Mouse (Mus musculus): ENCODE measurements around the gene Dand5. TPM values are rescaled to one million over a fixed set of nuclear protein-coding genes. Genes with fewer than 3 reads are reported as not detected.
A peak's percentile ranks its signal among the peaks of the same experiment; 100 is the strongest.

The Dand5 gene
- polyA plus RNA-seq, 1 experiment from 2014 or later: 6.0 TPM

DNA sequence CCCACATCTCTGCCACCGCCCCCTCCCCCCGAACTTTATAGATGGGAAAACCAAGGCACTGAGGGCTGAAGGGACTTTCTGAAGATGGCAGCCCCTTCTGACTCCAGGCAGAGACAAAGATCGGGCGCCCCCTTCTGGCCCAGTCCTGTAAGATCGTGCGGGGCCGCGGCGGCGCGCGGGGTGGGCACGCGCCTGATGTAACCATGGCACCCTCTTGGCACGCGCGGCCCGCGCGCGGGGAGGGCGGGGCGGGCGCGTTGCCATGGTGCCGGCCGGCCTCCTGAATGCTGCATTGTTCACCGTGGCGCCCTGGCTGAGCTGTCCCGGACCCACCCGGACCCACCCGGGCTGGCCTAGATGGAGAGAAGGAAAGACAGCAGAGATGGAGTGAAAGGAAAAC lies 11.7 kb downstream of the Dand5 start:
- 1% methylated on average over 32 of the region's 32 CpGs for WGBS
- H3K36me3 ChIP-seq (ENCODE audit: control insufficient read depth, insufficient read depth, low read length): no peaks in the 10 kb centered on the region
- peak overlapping the region; percentile 41 for H3K4me3 ChIP-seq (replicated peaks; ENCODE audit: low read length)
- peaks cover 10% of the 10 kb centered on the region; the same call in 1 of the 2 replicates for H3K4me1 ChIP-seq (ENCODE audit: control insufficient read depth, insufficient read depth, low read length)
- H3K9ac ChIP-seq (ENCODE audit: low read length): peak overlapping the region; percentile 52; the same call in 1 of the 2 replicates
- H3K4me2 ChIP-seq (ENCODE audit: low read depth, low read length): peak overlapping the region; percentile 72
- ATAC-seq (ENCODE audit: insufficient read depth, low FRiP score): peak; percentile 88
- H3K27ac ChIP-seq (ENCODE audit: low read length): 0 out of 2 replicates have a peak overlapping the region, but pooled peaks have one; percentile 38
- H3K27me3 ChIP-seq (ENCODE audit: control insufficient read depth, insufficient read depth, low read length): peaks cover 6% of the 10 kb centered on the region
- H3K9me3 ChIP-seq (replicated peaks; ENCODE audit: control insufficient read depth, low read length): 0 out of 2 replicates have a peak, but pooled peaks cover 2% of the 10 kb centered on the region

DNA sequence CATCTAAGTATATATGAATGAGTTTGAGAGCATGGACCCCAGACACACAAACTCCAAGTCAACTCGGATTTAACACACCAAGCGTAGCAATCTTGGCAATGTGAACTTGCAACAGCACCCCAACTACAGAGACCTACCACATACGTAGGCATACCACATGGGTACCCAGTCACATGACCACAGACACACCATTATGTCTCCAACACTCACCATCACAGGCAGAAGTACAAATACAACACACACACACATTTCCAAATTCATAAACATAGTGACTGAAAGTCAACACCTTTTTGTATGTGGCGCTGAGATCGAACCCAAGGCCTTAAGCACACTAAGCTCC lies 12.7 kb downstream of the Dand5 start:
- H3K9me3 ChIP-seq (replicated peaks; ENCODE audit: control insufficient read depth, low read length): 0 out of 2 replicates have a peak, but pooled peaks cover 4% of the 10 kb centered on the region
- H3K36me3 ChIP-seq (ENCODE audit: control insufficient read depth, insufficient read depth, low read length): no peaks in the 10 kb centered on the region
- no peak overlapping the region for H3K27ac ChIP-seq (ENCODE audit: low read length)
- H3K4me1 ChIP-seq (ENCODE audit: control insufficient read depth, insufficient read depth, low read length): peaks cover 5% of the 10 kb centered on the region; the same call in 1 of the 2 replicates
- 78% methylated on average over 5 of the region's 5 CpGs for WGBS
- no peak overlapping the region for H3K4me3 ChIP-seq (replicated peaks; ENCODE audit: low read length)
- no peak overlapping the region for H3K4me2 ChIP-seq (ENCODE audit: low read depth, low read length)
- no peak for ATAC-seq (ENCODE audit: insufficient read depth, low FRiP score)
- H3K27me3 ChIP-seq (ENCODE audit: control insufficient read depth, insufficient read depth, low read length): peaks cover 6% of the 10 kb centered on the region
- no peak overlapping the region for H3K9ac ChIP-seq (ENCODE audit: low read length)

DNA sequence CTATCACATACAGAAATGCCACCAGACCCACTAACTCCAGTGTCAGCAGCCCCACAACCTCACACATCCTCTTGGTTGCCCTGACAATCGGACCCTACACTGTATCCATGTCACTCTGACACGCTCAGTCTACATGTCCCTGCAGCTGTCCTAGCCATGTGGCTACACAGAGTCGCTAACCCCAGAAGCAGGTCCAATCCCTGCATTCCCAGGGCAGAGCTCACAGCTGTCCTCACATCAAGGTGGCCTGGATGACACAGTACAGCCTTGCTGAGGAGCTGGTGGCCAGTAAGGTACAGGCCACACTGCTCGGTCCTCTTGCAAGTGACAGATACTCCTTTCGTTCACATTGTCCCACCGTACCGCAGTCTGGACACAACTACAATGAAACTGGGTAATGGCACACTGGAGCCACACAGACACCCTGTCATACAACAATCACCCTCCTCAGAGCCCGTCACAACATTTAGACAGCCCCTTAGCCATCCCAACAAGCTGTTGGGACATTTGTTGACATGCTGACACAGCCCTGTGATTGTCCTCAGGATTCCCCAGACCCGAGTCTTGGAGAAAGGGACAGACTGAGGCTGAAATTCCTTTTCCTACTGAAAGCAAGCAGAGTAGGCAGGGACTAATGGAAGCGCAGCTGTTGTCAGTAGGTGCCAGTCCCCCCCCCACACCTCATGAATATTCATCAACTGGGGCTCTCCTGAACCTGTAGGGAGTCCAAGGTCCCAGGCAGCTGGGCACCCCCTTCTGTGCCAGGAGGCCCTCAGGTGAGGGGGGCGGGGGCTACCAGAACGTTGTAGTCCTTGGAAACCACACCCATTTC lies 13.3 kb downstream of the Dand5 start:
- Histone ChIP-seq H3K27me3 (ENCODE audit: control insufficient read depth, insufficient read depth, low read length) (peaks cover 6% of the 10 kb centered on the region), H3K36me3 (ENCODE audit: control insufficient read depth, insufficient read depth, low read length) (no peaks in the 10 kb centered on the region), H3K4me2 (ENCODE audit: low read depth, low read length) (no peak overlapping the region), H3K9me3 (replicated peaks; ENCODE audit: control insufficient read depth, low read length) (0 out of 2 replicates have a peak, but pooled peaks cover 4% of the 10 kb centered on the region), H3K4me1 (ENCODE audit: control insufficient read depth, insufficient read depth, low read length) (peaks cover 5% of the 10 kb centered on the region; the same call in 1 of the 2 replicates), H3K4me3 (replicated peaks; ENCODE audit: low read length) (no peak overlapping the region), H3K9ac (ENCODE audit: low read length) (no peak overlapping the region), H3K27ac (ENCODE audit: low read length) (no peak overlapping the region)
- ATAC-seq (ENCODE audit: insufficient read depth, low FRiP score): no peak
- 66% methylated on average over 12 of the region's 12 CpGs for WGBS

DNA sequence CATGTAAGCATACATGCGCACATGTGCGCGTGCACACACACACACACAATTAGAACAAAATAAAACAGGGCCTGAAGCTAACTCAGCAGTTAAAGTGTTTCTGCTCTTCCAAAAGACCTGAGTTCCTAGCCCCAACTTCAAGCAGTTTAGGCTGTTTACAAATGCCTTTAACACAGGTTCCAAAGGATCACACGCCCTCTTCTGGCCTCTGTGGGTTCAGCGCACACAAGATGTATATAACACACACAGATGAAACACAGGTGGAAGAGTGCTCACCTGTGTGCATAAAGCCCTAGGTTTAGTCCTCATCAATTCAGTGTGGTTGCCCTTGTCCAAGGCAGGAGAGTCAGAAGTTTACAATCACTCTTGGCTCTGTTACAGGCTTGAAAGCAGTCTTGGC lies 16.6 kb downstream of the Dand5 start:
- no peak overlapping the region for H3K27ac ChIP-seq (ENCODE audit: low read length)
- no peak overlapping the region for H3K4me3 ChIP-seq (replicated peaks; ENCODE audit: low read length)
- no peak overlapping the region for H3K9ac ChIP-seq (ENCODE audit: low read length)
- WGBS: 93% methylated on average over 5 of the region's 5 CpGs
- 0 out of 2 replicates have a peak, but pooled peaks cover 4% of the 10 kb centered on the region for H3K9me3 ChIP-seq (replicated peaks; ENCODE audit: control insufficient read depth, low read length)
- no peak for ATAC-seq (ENCODE audit: insufficient read depth, low FRiP score)
- no peaks in the 10 kb centered on the region for H3K27me3 ChIP-seq (ENCODE audit: control insufficient read depth, insufficient read depth, low read length)
- no peaks in the 10 kb centered on the region for H3K36me3 ChIP-seq (ENCODE audit: control insufficient read depth, insufficient read depth, low read length)
- peaks cover 4% of the 10 kb centered on the region; the same call in 1 of the 2 replicates for H3K4me1 ChIP-seq (ENCODE audit: control insufficient read depth, insufficient read depth, low read length)
- H3K4me2 ChIP-seq (ENCODE audit: low read depth, low read length): no peak overlapping the region

GRCm38 (mm10) chr8:84799999-84800831 lies 22.4 kb downstream of the Dand5 start, which contains the start of gene Nfix:
TSS of gene Nfix (minus strand) at chr8:84800344.
- Histone ChIP-seq H3K4me1 (ENCODE audit: control insufficient read depth, insufficient read depth, low read length) (peaks cover 22% of the 10 kb centered on the region), H3K27me3 (ENCODE audit: control insufficient read depth, insufficient read depth, low read length) (no peaks in the 10 kb centered on the region), H3K4me3 (replicated peaks; ENCODE audit: low read length) (peak within 1 kb of the TSS; percentile 82), H3K9me3 (replicated peaks; ENCODE audit: control insufficient read depth, low read length) (no peaks in the 10 kb centered on the region), H3K4me2 (ENCODE audit: low read depth, low read length) (peak within 1 kb of the TSS; percentile 89), H3K36me3 (ENCODE audit: control insufficient read depth, insufficient read depth, low read length) (no peaks in the 10 kb centered on the region), H3K9ac (ENCODE audit: low read length) (peak within 1 kb of the TSS; percentile 100), H3K27ac (ENCODE audit: low read length) (peak within 1 kb of the TSS; percentile 91)
- peak; percentile 63 for ATAC-seq (ENCODE audit: insufficient read depth, low FRiP score)
- WGBS: 2% methylated on average over 65 of the region's 125 CpGs

DNA sequence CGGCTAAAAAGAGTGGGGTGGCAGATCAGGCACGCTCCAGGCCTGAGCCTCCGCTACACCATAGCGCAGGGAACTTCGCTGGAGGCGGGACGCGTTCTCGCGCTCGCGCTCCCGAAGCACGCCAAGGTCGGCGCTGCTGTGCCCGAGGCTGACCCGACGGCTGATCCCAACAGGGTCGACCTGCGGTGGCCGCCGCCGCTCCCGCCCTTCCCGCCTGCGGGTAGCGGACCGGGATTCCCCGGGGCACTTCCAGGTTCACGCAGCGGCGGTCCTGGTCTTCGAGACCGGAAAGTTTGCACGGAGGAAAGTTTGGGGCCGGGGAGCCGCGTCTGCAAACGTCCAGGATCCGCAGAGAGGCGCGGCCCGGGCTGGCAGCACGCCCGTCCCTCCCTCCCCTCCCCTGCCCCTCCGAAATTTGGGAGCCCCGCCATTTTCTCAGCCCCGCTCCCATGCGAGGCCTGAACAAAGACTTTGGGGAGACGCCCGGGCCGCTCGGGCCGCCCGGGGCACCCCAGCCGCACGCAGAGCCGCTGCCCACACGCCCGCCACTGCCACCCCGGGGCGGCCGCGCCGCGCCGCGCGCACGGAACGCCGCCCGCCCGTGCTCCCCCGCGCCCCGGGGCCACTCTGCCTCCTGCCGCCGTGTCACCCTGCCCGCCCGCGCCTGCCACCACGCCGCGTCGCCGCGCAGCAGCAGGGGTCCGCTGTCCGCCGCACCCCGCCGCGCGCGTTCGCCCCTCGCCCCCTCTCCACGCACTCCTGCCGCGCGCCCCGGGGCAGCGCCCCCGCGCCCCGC lies 23.3 kb downstream of the Dand5 start:
- WGBS: under 1% methylated on average over 103 of the region's 108 CpGs
- peaks cover 30% of the 10 kb centered on the region for H3K4me1 ChIP-seq (ENCODE audit: control insufficient read depth, insufficient read depth, low read length)
- H3K27me3 ChIP-seq (ENCODE audit: control insufficient read depth, insufficient read depth, low read length): no peaks in the 10 kb centered on the region

GRCm38 (mm10) chr8:84798446-84799135 lies 24.0 kb downstream of the Dand5 start:
- Histone ChIP-seq H3K36me3 (ENCODE audit: control insufficient read depth, insufficient read depth, low read length) (no peaks in the 10 kb centered on the region), H3K27ac (ENCODE audit: low read length) (peak overlapping the region; percentile 91; the same call in 1 of the 2 replicates), H3K4me2 (ENCODE audit: low read depth, low read length) (peak overlapping the region; percentile 89), H3K27me3 (ENCODE audit: control insufficient read depth, insufficient read depth, low read length) (no peaks in the 10 kb centered on the region), H3K4me3 (replicated peaks; ENCODE audit: low read length) (peak overlapping the region; percentile 82), H3K4me1 (ENCODE audit: control insufficient read depth, insufficient read depth, low read length) (peaks cover 36% of the 10 kb centered on the region), H3K9ac (ENCODE audit: low read length) (peak overlapping the region; percentile 100), H3K9me3 (replicated peaks; ENCODE audit: control insufficient read depth, low read length) (no peaks in the 10 kb centered on the region)
- no peak for ATAC-seq (ENCODE audit: insufficient read depth, low FRiP score)
- 65% methylated on average over 10 of the region's 10 CpGs for WGBS

More for the DNA sequence above, 23.3 kb downstream of the Dand5 start:
- Histone ChIP-seq H3K9ac (ENCODE audit: low read length) (peak overlapping the region; percentile 100), H3K9me3 (replicated peaks; ENCODE audit: control insufficient read depth, low read length) (no peaks in the 10 kb centered on the region), H3K36me3 (ENCODE audit: control insufficient read depth, insufficient read depth, low read length) (no peaks in the 10 kb centered on the region), H3K4me3 (replicated peaks; ENCODE audit: low read length) (peak overlapping the region; percentile 82), H3K4me2 (ENCODE audit: low read depth, low read length) (peak overlapping the region; percentile 89), H3K27ac (ENCODE audit: low read length) (peak overlapping the region; percentile 91)
- peak; percentile 23; the same call in 1 of the 2 replicates for ATAC-seq (ENCODE audit: insufficient read depth, low FRiP score)

DNA sequence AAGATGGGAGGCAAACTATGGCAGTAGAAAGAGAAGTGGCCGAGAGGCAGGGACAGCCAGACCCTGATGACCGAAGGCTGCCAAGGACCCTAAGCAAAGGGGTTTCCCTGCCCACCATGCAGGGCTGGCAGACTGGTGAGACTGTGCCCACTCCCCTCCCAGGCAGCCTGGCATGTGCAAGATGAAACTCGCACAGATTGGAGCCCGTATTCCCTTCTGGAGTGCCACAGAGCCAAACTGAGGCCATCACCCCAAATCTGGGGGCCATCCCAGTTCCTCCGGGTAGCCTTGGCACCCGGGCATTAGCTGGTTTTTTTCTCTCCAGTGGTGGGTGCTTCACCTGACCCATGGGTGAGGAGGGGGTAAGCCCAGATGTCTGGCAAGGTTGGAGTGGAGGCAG lies 24.7 kb downstream of the Dand5 start:
- Histone ChIP-seq H3K27ac (ENCODE audit: low read length) (no peak overlapping the region), H3K36me3 (ENCODE audit: control insufficient read depth, insufficient read depth, low read length) (no peaks in the 10 kb centered on the region), H3K9me3 (replicated peaks; ENCODE audit: control insufficient read depth, low read length) (no peaks in the 10 kb centered on the region), H3K27me3 (ENCODE audit: control insufficient read depth, insufficient read depth, low read length) (no peaks in the 10 kb centered on the region), H3K4me1 (ENCODE audit: control insufficient read depth, insufficient read depth, low read length) (peaks cover 42% of the 10 kb centered on the region), H3K9ac (ENCODE audit: low read length) (peak overlapping the region; percentile 100), H3K4me2 (ENCODE audit: low read depth, low read length) (peak overlapping the region; percentile 89), H3K4me3 (replicated peaks; ENCODE audit: low read length) (peak overlapping the region; percentile 82)
- WGBS: 83% methylated on average over 6 of the region's 6 CpGs
- ATAC-seq (ENCODE audit: insufficient read depth, low FRiP score): no peak

Data from stomach, embryonic 16.5 days (tissue).